9 mouse cellular contexts compared by ENCODE assay signal in the genomic region with DNA sequence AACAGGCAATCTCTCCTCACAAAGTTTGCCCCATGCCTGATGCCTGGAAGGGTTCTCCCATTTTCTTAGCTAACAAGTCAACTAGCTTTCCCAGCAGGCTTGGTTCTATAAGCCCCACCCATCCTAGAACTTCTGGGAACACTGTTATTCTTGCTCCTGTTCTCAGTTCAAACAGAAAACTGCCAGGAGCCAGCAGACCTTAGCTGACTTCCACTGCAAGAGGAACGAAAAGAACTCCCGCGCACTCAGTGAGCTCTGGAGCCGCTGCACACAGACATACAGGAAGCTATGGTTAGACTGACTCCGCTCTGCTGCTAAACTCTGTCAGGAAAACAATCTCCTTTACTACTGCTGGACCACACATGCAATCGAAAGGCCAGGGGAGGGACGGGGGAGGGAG.
DNase-seq lines count a peak whose midpoint lies in the region; ATAC-seq lines count a peak whose summit lies in the region.
"Had no signal": no experiment of that assay in that cellular context is flagged by ENCODE, and none has a peak within 500 bp of the region (broad histone marks: within the 10 kb centered on the region; RNA-seq: fewer than 3 reads in every experiment).

No protein-coding gene starts in this region.

- intact Hi-C loops in heart, postnatal 25 days (cut with DNase I) = loop anchor here (5.0 to 10.0 kb wide), 3 partner anchors 109 to 523 kb away; partner anchors contain the start of gene Ppid

- no peak for ATAC-seq in erythroblast, adult 5-6 weeks (replicated peaks; ENCODE audit: low FRiP score, poor library complexity, severe bottlenecking)
- ATAC-seq: forebrain, postnatal 0 days had no signal

- DNase-seq in heart, adult 11 months = peak; percentile 95
- no peak for DNase-seq in heart, postnatal 25 days (ENCODE audit: low spot score)
- DNase-seq in CD4-positive, CD25-positive, alpha-beta regulatory T cell, adult 2 months (ENCODE audit: low read depth, low spot score) = peak; percentile 27
- DNase-seq in gonadal fat pad, adult 2 months (ENCODE audit: low read depth) = peak; percentile 2
- DNase-seq in kidney, postnatal 4 days = peak; percentile 37 to 55
- DNase-seq in urinary bladder, postnatal 14 days (ENCODE audit: low spot score) = no peak
- no peak for DNase-seq in ovary, postnatal 36 days (ENCODE audit: low spot score)
- DNase-seq: forebrain, postnatal 0 days had no signal

Comparison
In these comparisons a context has a peak if more than half of its experiments do, and no peak if none do; other contexts are left out.
1. DNase-seq: peak in heart, adult 11 months (single experiment), CD4-positive, CD25-positive, alpha-beta regulatory T cell, adult 2 months (single experiment), gonadal fat pad, adult 2 months (single experiment) and kidney, postnatal 4 days (2 of 2); none in heart, postnatal 25 days (single experiment), urinary bladder, postnatal 14 days (single experiment) and ovary, postnatal 36 days (single experiment).